Mouse (Mus musculus) 416B (cell line): ENCODE measurements around the gene Adam17.

Experiments used
- DNase-seq: peaks from one replicate; pipeline ENCODE4 v3.0.0; 2011; ENCODE audit warnings: low read depth

Gene Adam17

GRCm38 (mm10) chr12:21373100-21373819, at the start of gene Adam17:
Gene Adam17 (minus strand): TSS chr12:21373632.
- peak; percentile 94 for DNase-seq

DNA sequence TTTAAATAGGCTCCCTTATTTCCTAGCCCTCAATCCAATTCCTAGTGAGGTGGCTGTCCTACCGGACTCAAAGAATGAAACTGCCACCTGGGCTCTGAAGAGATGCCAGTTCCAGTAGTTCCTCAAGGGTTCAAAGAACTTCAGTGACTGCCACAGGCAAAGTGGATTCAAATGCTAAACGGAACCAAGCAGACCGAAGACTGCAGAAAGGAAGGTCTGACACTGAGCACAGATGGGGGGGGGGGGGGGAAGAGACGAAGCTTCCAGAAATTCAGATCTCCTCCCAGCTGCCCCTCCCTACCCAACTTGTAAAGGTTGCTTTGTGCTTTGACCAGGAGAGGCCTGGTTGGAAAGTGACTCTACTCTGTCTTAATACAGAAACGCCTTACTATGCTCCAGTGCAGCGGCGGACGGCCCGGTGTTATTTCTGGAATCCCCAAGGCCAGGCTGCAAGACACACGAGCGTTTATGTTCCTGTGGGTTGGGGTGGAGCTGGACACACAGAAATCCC, 45.2 kb upstream of the Adam17 start:
- no peak for DNase-seq

DNA sequence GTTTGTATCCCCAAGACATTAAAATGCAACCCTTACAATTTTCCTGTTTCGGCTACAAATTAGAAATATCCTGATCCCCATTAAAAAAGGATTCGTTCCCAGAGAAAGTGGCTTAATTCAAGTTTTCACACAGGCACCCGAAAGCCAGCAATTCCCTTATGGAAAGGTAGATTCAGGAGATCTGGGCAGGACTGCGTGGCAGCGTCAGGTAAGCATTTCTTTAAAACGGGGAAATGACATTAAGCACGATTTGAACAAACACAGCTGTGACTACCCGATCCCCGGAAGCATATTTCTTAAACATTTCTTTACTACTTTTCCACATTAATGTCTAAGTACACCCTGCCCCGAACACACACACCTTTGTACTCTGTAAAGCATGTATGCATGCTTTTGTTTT, 44.7 kb upstream of the Adam17 start:
- DNase-seq = no peak

GRCm38 (mm10) chr12:21417100-21418070, 44.0 kb upstream of the Adam17 start, which contains the start of gene Ywhaq:
Gene Ywhaq (minus strand): TSS chr12:21417637.
- peak; percentile 96 for DNase-seq

- no peak for DNase-seq
These were observed 43.1 kb upstream of the Adam17 start for GRCm38 (mm10) chr12:21416506-21416905.

DNA sequence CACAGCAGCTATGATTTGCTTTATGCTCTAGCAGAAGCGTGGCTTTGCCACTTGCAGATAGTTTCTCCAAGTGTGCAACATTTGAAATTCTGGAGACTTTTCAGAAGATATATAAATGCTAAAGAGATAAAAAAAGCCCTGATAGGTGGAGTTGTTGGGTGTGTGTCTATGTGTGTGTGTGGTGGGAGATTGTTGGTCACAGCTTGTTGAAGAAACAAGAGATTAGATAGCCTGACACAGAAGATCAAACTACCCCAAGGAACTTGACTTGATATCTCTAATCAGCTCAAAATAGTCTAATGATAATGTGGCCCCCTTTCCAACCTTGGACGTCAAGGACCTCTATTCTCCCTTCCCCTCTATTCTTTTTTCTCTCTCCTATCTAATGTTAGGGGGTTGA, 37.2 kb upstream of the Adam17 start:
- no peak for DNase-seq

DNA sequence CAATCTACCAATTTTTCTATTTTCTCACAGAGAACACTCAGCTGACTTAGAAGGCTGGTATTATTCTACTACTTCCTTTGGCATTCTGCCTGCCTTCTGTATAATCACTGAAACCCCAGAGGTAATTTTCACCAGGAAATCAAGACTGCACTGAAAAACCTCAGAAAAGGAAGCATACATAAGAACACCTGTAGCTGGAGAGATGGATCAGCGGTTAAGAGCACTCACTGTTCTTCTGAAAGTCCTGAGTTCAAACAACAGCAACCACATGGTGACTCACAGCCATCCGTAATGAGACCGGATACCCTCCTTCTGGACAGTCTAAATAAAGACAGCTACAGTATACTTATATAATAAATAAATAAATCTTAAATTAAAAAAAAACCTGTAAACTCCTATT, 36.2 kb upstream of the Adam17 start:
- DNase-seq = peak; percentile 86

DNA sequence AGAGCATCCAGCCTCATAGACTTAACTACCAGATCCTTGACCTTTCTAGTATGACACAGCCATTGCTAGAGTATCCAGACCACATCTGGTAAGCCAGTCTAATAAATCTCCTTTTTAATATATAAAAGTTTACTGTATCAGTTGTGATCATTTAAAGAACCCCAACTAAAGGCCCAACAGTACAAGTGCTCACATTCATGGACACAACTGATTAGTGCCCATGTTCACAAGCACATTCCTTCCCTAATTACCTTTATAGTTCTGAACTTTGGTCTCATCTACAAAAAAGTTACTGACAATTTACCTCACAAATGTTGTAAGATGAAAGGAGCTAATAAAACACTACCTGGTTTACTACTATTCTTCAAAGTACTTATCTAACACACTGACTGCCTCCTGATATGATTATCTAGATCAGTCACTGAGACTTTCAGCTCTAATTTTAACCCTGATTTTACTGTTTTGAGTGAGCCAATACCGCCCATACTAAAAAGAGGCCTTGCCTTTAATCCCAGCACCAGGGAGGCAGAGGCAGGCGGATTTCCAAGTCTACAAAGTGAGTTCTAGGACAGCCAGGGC, 35.4 kb upstream of the Adam17 start:
- no peak for DNase-seq

- no peak for DNase-seq
These were observed 29.3 kb upstream of the Adam17 start for GRCm38 (mm10) chr12:21402771-21403170.

DNA sequence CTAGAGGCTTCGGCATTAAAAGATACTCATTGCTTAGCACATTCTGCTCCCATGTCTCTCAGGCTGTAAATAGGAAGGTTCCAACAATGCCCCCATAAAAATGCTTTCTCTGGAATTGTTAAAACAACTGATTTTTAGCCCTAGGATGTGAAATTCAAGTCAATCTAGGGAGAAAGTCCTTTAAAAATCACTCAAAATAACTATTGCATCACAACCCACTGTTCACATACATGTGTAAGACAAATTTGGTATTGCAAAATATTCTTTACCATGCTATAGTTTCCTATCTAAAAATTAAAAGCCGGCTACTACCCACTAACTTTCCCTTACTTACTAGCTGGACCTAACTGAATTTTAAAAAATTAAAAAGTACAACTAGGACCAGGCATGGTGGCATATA, 12.8 kb upstream of the Adam17 start:
- no peak for DNase-seq

DNA sequence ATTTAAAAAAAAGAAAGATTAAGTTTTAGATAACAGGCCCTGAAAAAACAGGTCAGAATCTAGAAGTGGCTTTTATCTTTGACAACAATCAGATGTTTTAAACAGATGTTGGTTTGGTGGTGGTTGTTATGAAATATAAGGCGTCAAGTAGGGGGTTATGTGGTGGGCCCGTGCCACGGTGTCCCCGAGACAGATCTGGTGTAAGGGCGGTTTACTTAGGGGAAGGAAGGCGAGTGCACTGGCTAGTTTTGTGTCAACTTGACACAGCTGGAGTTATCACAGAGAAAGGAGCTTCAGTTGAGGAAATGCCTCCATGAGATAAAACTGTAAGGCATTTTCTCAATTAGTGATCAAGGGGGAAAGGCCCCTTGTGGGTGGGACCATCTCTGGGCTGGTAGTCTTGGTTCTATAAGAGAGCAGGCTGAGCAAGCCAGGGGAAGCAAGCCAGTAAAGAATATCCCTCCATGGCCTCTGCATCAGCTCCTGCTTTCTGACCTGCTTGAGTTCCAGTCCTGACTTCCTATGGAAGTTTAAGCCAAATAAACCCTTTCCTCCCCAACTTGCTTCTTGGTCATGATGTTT, 5.4 kb upstream of the Adam17 start:
- peak; percentile 78 for DNase-seq

- DNase-seq = no peak
These were observed 2.1 kb upstream of the Adam17 start for GRCm38 (mm10) chr12:21375376-21376157.

GRCm38 (mm10) chr12:21373820-21374475, 516 bp upstream of the Adam17 start:
- DNase-seq = peak; percentile 83

DNA sequence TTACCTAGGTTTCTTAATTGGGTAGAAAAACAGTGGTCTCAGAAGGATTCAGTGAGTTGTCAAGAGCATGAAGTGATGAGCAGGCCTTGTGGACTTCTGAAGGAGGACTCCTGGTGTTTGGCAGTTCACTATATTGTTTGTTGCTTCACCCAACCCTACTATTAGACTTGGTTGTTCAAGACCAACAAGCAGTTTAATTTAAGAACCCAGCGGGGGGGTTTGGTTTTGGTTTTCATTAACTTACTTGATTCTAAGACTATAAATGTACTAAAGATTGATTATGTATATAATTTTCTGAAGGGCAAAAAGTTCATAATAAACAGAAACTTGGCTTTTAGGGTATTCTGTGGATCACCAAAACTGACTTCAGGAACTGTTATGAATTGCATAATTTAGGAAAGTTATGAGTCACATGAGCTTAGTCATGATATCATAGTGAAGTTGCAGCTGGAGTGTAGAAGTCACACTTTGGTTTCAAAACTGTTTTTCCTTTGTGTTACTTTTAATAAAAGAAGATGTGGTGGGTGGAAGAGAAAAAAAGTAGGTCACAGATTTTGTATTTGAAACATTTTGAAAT, 3.3 kb downstream of the Adam17 start:
- DNase-seq = peak; percentile 90

DNA sequence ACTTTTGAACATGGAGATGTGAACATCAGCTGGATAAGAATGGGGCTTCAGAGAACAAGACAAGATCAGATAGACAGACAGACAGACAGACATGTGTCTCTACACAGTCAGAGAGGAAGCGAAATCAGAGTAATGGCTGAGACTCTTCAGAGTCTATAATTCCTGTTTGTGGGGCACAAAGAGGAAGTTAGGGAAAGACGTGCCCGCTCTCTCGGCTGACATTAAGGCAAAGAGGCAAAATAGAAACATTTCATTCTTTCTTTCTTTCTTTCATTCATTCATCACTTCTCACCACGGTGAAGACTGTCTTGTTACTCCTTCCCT, 4.4 kb downstream of the Adam17 start:
- peak; percentile 28 for DNase-seq

DNA sequence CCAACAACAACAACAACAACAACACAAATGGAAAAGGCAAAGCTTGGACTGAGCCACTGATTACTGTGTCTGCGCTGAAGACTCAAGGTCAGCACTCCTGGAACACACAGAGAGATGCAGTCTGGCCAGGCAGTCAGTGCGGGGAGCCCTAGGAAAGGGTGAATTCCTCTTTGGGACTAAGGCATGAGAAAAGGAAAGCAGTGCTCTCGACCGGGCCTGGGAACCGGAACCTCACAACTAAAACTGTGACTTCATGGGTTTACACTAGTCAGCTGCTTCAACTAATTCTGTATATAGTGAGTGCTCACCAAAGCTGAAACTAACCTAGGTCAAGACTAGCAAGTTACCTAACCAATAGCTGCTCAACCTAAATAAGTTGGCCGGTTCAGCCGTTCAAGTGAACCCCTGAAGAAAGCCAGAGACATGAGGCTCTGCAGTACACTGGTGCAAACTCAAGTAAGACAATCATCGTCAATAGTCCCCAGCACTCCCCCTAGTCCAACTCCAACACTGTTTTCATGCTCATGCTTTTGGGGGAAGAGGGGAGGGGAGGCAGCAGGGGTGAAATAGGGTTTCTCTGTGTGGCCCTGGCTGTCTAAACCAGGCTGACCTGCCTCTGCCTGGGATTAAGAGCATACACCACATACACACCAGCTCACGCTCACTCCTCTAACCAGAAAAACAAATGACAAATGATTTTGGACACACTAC, 4.9 kb downstream of the Adam17 start:
- DNase-seq = no peak

DNA sequence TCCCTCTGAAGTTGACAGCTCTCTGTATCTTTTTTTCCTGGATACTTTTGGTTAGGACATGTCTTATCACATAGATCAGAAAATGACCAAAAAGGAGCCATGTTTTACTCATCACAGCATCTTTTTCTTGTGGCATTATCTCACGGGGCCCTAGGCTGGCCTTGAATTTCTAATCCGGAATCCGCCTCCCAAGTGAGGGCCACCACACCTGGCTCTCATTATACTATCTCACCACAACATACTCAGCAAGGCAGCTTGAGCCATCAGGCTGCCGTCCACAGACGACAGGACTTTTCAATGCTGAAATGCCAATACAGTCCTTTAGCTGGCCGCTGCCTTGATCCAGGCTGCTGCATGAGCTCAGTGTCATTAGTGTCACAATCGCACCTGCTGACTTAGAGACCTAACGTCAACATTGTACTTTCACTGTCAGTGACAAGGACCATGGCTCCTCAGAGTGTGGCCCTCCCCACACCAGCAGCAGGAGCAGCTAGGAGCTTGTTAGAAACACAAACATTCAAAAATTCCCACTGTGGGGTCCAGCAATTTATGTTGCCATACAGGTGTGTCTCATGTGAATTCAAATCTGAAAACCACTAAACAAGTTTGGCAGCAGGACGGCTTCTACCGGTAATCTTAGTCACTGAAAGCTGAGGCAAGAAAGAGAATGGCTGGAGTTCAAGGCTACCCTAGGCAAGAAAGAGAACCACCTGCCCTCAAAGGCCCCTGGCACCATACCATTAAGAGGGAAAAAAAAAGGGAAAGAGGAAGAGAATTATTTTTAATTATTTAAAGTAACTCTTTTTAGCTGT, 8.6 kb downstream of the Adam17 start:
- no peak for DNase-seq

- no peak for DNase-seq
These were observed 10.2 kb downstream of the Adam17 start for GRCm38 (mm10) chr12:21363195-21363594.

DNA sequence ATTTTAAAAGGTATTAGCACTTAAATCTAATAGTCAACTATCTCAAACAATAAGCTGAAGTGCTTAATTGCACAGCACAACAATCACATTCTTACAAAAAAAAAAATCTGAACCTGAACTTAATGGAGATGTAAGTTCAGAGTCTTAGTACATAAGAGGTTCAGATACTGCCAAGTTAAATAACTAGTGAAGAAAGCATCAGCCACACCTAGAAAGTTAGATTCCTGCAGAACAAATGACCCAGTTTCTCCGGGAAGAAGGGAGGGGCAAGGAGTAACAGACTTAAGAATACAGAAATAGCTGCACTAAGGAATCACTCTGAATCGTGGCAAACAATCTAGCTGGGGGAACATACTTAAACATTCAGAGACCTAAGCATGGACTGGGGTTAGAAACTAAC, 10.7 kb downstream of the Adam17 start:
- no peak for DNase-seq
